Mouse (Mus musculus) cortical plate, adult 2 months (tissue): ENCODE results near the gene Slc36a1.

Source experiments
- CTCF ChIP-seq: fragments of 200-500 bp; IDR thresholded peaks from 2 replicates; pipeline ENCODE4 v1.5.1; 2011; ENCODE audit warnings: mild to moderate bottlenecking, control low read depth, low read length; ENCODE audit not compliant: insufficient read depth; ENCODE audit errors: extremely low read depth
- POLR2A ChIP-seq: fragments of 200-500 bp; IDR thresholded peaks from 2 replicates; pipeline ENCODE4 v1.6.1; 2011; ENCODE audit warnings: mild to moderate bottlenecking, low read length, control low read depth; ENCODE audit not compliant: insufficient read depth; ENCODE audit errors: extremely low read depth

GRCm38 (mm10) chr11:55216830-55217229 lies 12.7 kb downstream of the Slc36a1 start:
- 0 out of 2 replicates have a peak, but pooled peaks have one; percentile 16 for TF ChIP-seq POLR2A
- no peak for TF ChIP-seq CTCF
